Mouse (Mus musculus): ENCODE data around the gene Fam19a2.

GRCm38 (mm10) chr10:123251904-123252303, 11.9 kb upstream of the Fam19a2 start:
- TF ChIP-seq CTCF (IDR thresholded peaks at IDR 0.05; ENCODE audit: low read depth) (no peak), EP300 (IDR thresholded peaks at IDR 0.05; ENCODE audit: low read depth) (no peak)
